Mouse (Mus musculus) testis, adult 2 months (tissue): ENCODE data around the gene Emcn. TPM values are rescaled to one million over a fixed set of nuclear protein-coding genes. Genes with fewer than 3 reads are reported as not detected.

Experiments
- H3K27ac ChIP-seq: fragments of 200-500 bp; 2 replicates; pipeline ENCODE4 v1.5.1; 2012; ENCODE audit warnings: low read depth, low read length; ENCODE audit not compliant: control insufficient read depth, insufficient read depth
- H3K27me3 ChIP-seq: fragments of 200-500 bp; 2 replicates; pipeline ENCODE4 v1.6.1; 2012; ENCODE audit warnings: mild to moderate bottlenecking, low read length, moderate library complexity; ENCODE audit not compliant: control insufficient read depth, insufficient read depth
- H3K36me3 ChIP-seq: fragments of 200-500 bp; 2 replicates; pipeline ENCODE4 v1.6.1; 2012; ENCODE audit warnings: mild to moderate bottlenecking, low read length; ENCODE audit not compliant: control insufficient read depth, insufficient read depth
- H3K4me1 ChIP-seq: fragments of 200-500 bp; 2 replicates; pipeline ENCODE4 v1.6.1; 2012; ENCODE audit warnings: low read length; ENCODE audit not compliant: control insufficient read depth, insufficient read depth
- H3K4me3 ChIP-seq: fragments of 200-500 bp; 2 replicates; pipeline ENCODE4 v1.5.1; 2012; ENCODE audit warnings: low read depth, mild to moderate bottlenecking, low read length, moderate library complexity, mixed read lengths; ENCODE audit not compliant: control insufficient read depth
- CTCF ChIP-seq: fragments of 200-500 bp; IDR thresholded peaks from 2 replicates; pipeline ENCODE4 v1.5.1; 2012; ENCODE audit warnings: low read depth, mild to moderate bottlenecking, inconsistent platforms, low read length, moderate library complexity; ENCODE audit not compliant: control insufficient read depth, insufficient read depth, insufficient replicate concordance
- POLR2A ChIP-seq: fragments of 200-500 bp; IDR thresholded peaks from 2 replicates; pipeline ENCODE4 v1.6.1; 2012; ENCODE audit warnings: low read depth, mild to moderate bottlenecking, inconsistent platforms, low read length, moderate library complexity; ENCODE audit not compliant: control insufficient read depth
- polyA plus RNA-seq: library from polyadenylated mRNA; depleted of rRNA; stranded (reverse); fragments of >200 nt; gene quantifications from 2 replicates; pipeline ENCODE4 v1.2.3, GENCODE M21; 2012

The Emcn gene
- polyA plus RNA-seq, 1 experiment = 0.75 TPM

DNA sequence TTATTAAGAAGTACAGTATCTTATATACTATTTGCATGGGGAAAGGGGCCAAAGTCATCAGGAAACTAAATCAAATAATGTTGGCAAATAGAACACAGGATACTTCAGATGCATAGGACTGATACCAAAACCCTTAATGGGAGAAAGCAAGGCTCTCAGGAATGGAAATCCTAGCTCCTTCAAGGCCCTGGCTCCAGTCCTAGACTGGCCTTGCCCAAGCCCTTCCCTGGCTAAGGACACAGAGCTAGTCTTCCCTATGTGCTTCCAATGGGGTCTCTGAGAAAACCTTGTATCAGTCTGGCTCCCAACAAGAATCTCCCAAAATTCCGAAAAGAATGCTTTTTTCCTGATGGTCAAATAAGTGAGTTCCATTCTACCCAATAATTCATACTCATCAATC is 126.5 kb downstream of the Emcn start:
- Histone ChIP-seq H3K36me3 (no peaks in the 10 kb centered on the region), H3K27me3 (no peaks in the 10 kb centered on the region), H3K27ac (no peak overlapping the region), H3K4me3 (no peak overlapping the region), H3K4me1 (no peaks in the 10 kb centered on the region)
- no peak for TF ChIP-seq POLR2A
- no peak for TF ChIP-seq CTCF

DNA sequence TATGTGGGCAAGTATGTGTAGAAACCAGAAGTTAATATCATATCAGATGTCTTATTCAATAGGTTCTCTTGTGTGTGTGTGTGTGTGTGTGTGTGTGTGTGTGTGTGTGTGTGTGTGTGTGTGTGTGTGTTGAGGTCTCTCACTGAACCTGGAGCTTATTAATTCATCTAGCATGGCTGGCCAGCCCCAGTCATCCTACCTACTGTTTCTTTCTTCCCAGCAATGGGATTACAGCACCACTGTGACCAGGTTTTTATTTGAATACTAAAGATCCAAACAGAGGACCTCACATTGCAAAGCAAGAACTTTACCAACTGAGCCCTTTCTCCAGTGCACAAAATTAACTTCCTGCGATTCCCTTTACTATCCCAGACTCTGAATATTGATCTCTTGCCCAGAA is 131.3 kb downstream of the Emcn start:
- TF ChIP-seq POLR2A (no peak), CTCF (no peak)
- no peaks in the 10 kb centered on the region for H3K36me3 ChIP-seq
- no peaks in the 10 kb centered on the region for H3K4me1 ChIP-seq
- no peak overlapping the region for H3K27ac ChIP-seq
- no peak overlapping the region for H3K4me3 ChIP-seq
- no peaks in the 10 kb centered on the region for H3K27me3 ChIP-seq

DNA sequence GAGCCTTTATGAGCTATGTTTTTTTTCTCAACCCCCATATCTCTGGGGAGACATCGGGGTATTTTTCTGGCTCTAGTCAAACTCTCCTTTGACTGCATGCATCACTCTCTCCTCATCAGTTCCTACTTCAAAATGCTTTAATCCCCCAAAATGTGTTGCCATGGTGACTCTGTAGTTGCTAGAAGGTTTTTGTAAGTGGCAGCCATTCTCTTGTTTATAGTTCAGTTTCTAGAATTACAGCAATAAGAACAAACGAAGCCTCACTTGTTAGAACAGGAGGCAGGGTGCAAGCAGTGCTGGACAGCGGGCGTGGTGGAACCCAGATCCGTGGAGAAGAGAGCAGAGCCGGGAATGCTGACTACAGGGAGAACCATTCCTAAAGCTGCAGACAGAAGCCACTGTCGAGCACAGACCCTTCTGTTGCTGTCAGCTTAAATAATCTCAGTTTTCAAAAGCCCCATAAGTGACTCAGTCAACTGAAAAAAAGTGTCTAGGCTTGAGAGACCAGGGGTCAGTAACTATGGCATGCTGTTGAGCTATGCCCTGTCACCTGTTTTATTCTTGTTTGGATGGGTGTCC is 139.0 kb downstream of the Emcn start:
- no peak overlapping the region for H3K4me3 ChIP-seq
- H3K27me3 ChIP-seq = no peaks in the 10 kb centered on the region
- TF ChIP-seq POLR2A = no peak
- no peak for TF ChIP-seq CTCF
- no peaks in the 10 kb centered on the region for H3K36me3 ChIP-seq
- H3K4me1 ChIP-seq = no peaks in the 10 kb centered on the region
- H3K27ac ChIP-seq = no peak overlapping the region

DNA sequence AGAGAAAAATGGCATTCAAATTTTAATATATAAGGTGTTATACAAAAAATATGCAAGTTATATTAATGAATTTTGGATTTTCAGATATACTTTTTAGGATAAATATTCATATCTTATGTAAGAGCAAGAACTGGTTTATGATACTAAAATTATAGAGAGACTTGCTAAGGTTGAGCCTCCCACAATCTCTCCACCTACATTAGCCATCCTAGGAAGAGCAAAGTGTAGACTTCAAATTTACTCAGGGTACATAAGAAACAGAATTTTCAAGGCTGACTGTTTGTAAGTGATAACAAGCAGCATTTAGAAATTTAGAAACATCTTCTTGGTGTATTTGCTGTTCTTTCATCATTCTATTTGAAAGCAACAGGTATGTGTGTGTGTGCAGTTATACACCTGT is 140.3 kb downstream of the Emcn start:
- Histone ChIP-seq H3K4me1 (no peaks in the 10 kb centered on the region), H3K36me3 (no peaks in the 10 kb centered on the region), H3K27me3 (no peaks in the 10 kb centered on the region), H3K4me3 (no peak overlapping the region), H3K27ac (no peak overlapping the region)
- TF ChIP-seq CTCF (no peak), POLR2A (no peak)
